In the genomic region with DNA sequence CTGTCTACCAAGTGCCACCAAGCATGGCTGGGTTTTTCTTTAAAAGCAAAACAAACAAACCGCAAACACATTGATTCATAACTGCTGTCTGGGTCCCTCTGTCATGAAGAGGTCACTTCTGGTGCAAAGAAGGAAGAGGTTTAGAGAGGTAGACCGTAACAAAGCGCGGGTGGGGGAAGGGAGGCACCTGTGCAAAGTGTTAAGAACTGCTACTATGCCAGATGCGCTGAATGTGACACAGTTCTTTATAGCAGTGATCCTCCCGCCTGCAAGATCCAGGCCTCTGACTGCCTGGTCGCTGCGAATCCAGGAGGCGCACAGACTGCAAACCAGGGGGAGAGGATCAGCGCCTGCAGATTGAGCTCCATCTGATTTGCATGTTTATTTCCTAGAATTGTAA, we compare ENCODE assay signal across 8 mouse cellular contexts. TPM values are rescaled to one million over a fixed set of nuclear protein-coding genes. Genes with fewer than 3 reads are reported as not detected.
DNase-seq lines count a peak whose midpoint lies in the region; ATAC-seq and TF ChIP-seq lines count a peak whose summit lies in the region.

No protein-coding gene starts in this region.

- TF ChIP-seq CTCF in layer of hippocampus, adult 2 months (conservative IDR thresholded peaks at IDR 0.05), result no peak
- no peak for TF ChIP-seq CTCF in olfactory bulb, adult 2 months (IDR thresholded peaks at IDR 0.05; ENCODE audit: insufficient read depth, low read depth, low read length)

- H3K4me1 ChIP-seq in embryonic facial prominence, embryonic 10.5 days, result peaks cover 55% of the 10 kb centered on the region
- H3K4me1 ChIP-seq in intestine, embryonic 15.5 days (replicated peaks), result peaks cover 25% of the 10 kb centered on the region
- peaks cover 25% of the 10 kb centered on the region for H3K4me1 ChIP-seq in olfactory bulb, adult 2 months (ENCODE audit: control insufficient read depth, insufficient read depth, low read length)

- H3K4me2 ChIP-seq in intestine, embryonic 15.5 days (replicated peaks), result no peak overlapping the region

- peak overlapping the region; percentile 94; the same call in 1 of the 2 replicates for H3K27ac ChIP-seq in layer of hippocampus, adult 2 months
- peak overlapping the region; percentile 98 for H3K27ac ChIP-seq in embryonic facial prominence, embryonic 10.5 days (replicated peaks)
- H3K27ac ChIP-seq in intestine, embryonic 15.5 days, result no peak overlapping the region
- H3K27ac ChIP-seq in olfactory bulb, adult 2 months (ENCODE audit: insufficient read depth, low read depth, low read length), result peak overlapping the region; percentile 23; the same call in 1 of the 2 replicates

- H3K36me3 ChIP-seq in embryonic facial prominence, embryonic 10.5 days (replicated peaks), result no peaks in the 10 kb centered on the region
- no peaks in the 10 kb centered on the region for H3K36me3 ChIP-seq in intestine, embryonic 15.5 days

- TF ChIP-seq POLR2A in olfactory bulb, adult 2 months (IDR thresholded peaks at IDR 0.05; ENCODE audit: insufficient read depth, low read depth, low read length), result no peak

- H3K4me3 ChIP-seq in layer of hippocampus, adult 2 months, result no peak overlapping the region
- H3K4me3 ChIP-seq in embryonic facial prominence, embryonic 10.5 days, result peak overlapping the region; percentile 94
- H3K4me3 ChIP-seq in intestine, embryonic 15.5 days (replicated peaks), result no peak overlapping the region
- no peak overlapping the region for H3K4me3 ChIP-seq in olfactory bulb, adult 2 months (ENCODE audit: insufficient read depth, low read depth, low read length)

- peaks cover 72% of the 10 kb centered on the region for H3K27me3 ChIP-seq in embryonic facial prominence, embryonic 10.5 days (replicated peaks; ENCODE audit: low read depth, poor library complexity, severe bottlenecking)
- no peaks in the 10 kb centered on the region for H3K27me3 ChIP-seq in intestine, embryonic 15.5 days (replicated peaks)

- no peak overlapping the region for H3K9ac ChIP-seq in intestine, embryonic 15.5 days

- H3K9me3 ChIP-seq in embryonic facial prominence, embryonic 10.5 days, result no peaks in the 10 kb centered on the region
- no peaks in the 10 kb centered on the region for H3K9me3 ChIP-seq in intestine, embryonic 15.5 days

- DNase-seq in layer of hippocampus, adult 2 months (ENCODE audit: low spot score in 2 of 2), result no peak
- DNase-seq in layer of hippocampus, adult 9-11 months, result no peak
- peak; percentile 60 for DNase-seq in embryonic facial prominence, embryonic 10.5 days (ENCODE audit: low spot score)
- no peak for DNase-seq in cerebellum, adult 18-20 months
- no peak for DNase-seq in adipocyte (ENCODE audit: low spot score)

- 0 out of 2 replicates have a peak, but pooled peaks have one; percentile 6 for ATAC-seq in intestine, embryonic 15.5 days
- no peak for ATAC-seq in inflammation-experienced regulatory T-cells, adult 6 months

- WGBS in embryonic facial prominence, embryonic 10.5 days, result 6% methylated on average over 10 of the region's 10 CpGs
- WGBS in intestine, embryonic 15.5 days, result 34% methylated on average over 10 of the region's 10 CpGs
- WGBS in olfactory bulb, adult 2 months, result 41% methylated on average over 10 of the region's 10 CpGs

RNA-seq across cellular contexts. Expression of a gene that starts 0.9 kb away (rescaled TPM):
- total RNA-seq in layer of hippocampus, adult 2 months (2021), result 10 to 100 TPM; 14.2 to 16.9 TPM
- polyA plus RNA-seq in embryonic facial prominence, embryonic 10.5 days (2016; fragmentation: Nextera tagmentation; extraction: Ambion mirVana), result 23.6 and 33.4 TPM in 2 replicates
- 12.8 and 14.2 TPM in 2 replicates for polyA plus RNA-seq in intestine, embryonic 15.5 days (2015; fragmentation: Nextera tagmentation; extraction: Ambion mirVana)
- polyA plus RNA-seq in olfactory bulb, adult 2 months (2012; ENCODE audit: insufficient read depth, insufficient read length, low replicate concordance, missing spikeins), result not detected in 2 replicates
- not detected for polyA plus RNA-seq in inflammation-experienced regulatory T-cells, adult 6 months (2017; shearing (Covaris generic))
